Mouse (Mus musculus) intestine, embryonic 15.5 days (tissue): ENCODE results near the gene Snca. TPM values are rescaled to one million over a fixed set of nuclear protein-coding genes. Genes with fewer than 3 reads are reported as not detected.
"Not testable (repeated sequence)": the region's sequence is repeated elsewhere in the genome, so short reads cannot be mapped to it uniquely, and the experiment has no call there.

Experiments used
- ATAC-seq: fragments of 200-750 bp; cut with Nextera tagmentation; 2 replicates; pipeline ENCODE4 v1.8.0; 2017; ENCODE audit warnings: moderate TSS enrichment, moderate library complexity
- H3K27ac ChIP-seq: fragments of 300-500 bp; sonication (generic); 2 replicates; pipeline ENCODE4 v1.5.1; 2015; ENCODE audit warnings: mild to moderate bottlenecking, inconsistent platforms
- H3K27me3 ChIP-seq: fragments of 300-500 bp; sonication (generic); replicated peaks from 2 replicates; pipeline ENCODE4 v1.6.1; 2015; ENCODE audit warnings: inconsistent platforms
- H3K36me3 ChIP-seq: fragments of 300-500 bp; sonication (generic); 2 replicates; pipeline ENCODE4 v1.6.1; 2015; ENCODE audit warnings: inconsistent platforms
- H3K4me1 ChIP-seq: fragments of 300-500 bp; sonication (generic); replicated peaks from 2 replicates; pipeline ENCODE4 v1.6.1; 2015; ENCODE audit warnings: inconsistent platforms
- H3K4me2 ChIP-seq: fragments of 300-500 bp; sonication (generic); replicated peaks from 2 replicates; pipeline ENCODE4 v1.6.1; 2015; ENCODE audit warnings: mild to moderate bottlenecking, inconsistent platforms
- H3K4me3 ChIP-seq: fragments of 300-500 bp; sonication (generic); replicated peaks from 2 replicates; pipeline ENCODE4 v1.5.1; 2015; ENCODE audit warnings: inconsistent platforms
- H3K9ac ChIP-seq: fragments of 300-500 bp; sonication (generic); 2 replicates; pipeline ENCODE4 v1.6.1; 2015; ENCODE audit warnings: inconsistent platforms
- H3K9me3 ChIP-seq: fragments of 300-500 bp; sonication (generic); 2 replicates; pipeline ENCODE4 v1.6.1; 2016; ENCODE audit warnings: inconsistent platforms
- WGBS: fragments of 180-500 bp; shearing (Covaris S2); methylation state at CpG from one replicate; pipeline ENCODE4 v1.1.7; 2015; 5-methylcytosine and 5-hydroxymethylcytosine counted together
- polyA plus RNA-seq: library from polyadenylated mRNA; unstranded; fragments of >200 nt; fragmentation: Nextera tagmentation; extraction: Ambion mirVana; gene quantifications from 2 replicates; pipeline ENCODE4 v1.2.1, GENCODE M21; 2015

Snca gene
- polyA plus RNA-seq, 1 experiment from 2014 or later: 33.5 TPM

- not testable (repeated sequence) for H3K27ac ChIP-seq, H3K4me3 ChIP-seq, H3K4me2 ChIP-seq, H3K36me3 ChIP-seq, H3K9ac ChIP-seq, H3K4me1 ChIP-seq, H3K27me3 ChIP-seq, ATAC-seq, H3K9me3 ChIP-seq
- 85% methylated on average over 4 of the region's 4 CpGs for WGBS
Measured at GRCm38 (mm10) chr6:60687048-60687447, 142.6 kb downstream of the Snca start.

- no peak for ATAC-seq
- H3K27ac ChIP-seq: no peak overlapping the region
- no peak overlapping the region for H3K4me2 ChIP-seq
- no peaks in the 10 kb centered on the region for H3K36me3 ChIP-seq
- no peak overlapping the region for H3K4me3 ChIP-seq
- H3K27me3 ChIP-seq: no peaks in the 10 kb centered on the region
- no peaks in the 10 kb centered on the region for H3K4me1 ChIP-seq
- H3K9ac ChIP-seq: no peak overlapping the region
- WGBS: 42% methylated on average over 4 of the region's 4 CpGs
- no peaks in the 10 kb centered on the region for H3K9me3 ChIP-seq
Measured at GRCm38 (mm10) chr6:60682233-60682632, 147.4 kb downstream of the Snca start.

Other genes starting within 250 kb of the Snca start
- 5.5 and 6.9 TPM in 2 replicates for gene Mmrn1, start 95.1 kb upstream of the Snca start, polyA plus RNA-seq